Mouse (Mus musculus): ENCODE measurements around the gene Cblb. TPM values are rescaled to one million over a fixed set of nuclear protein-coding genes. Genes with fewer than 3 reads are reported as not detected.

Gene Cblb
- polyA plus RNA-seq, 1 experiment from 2014 or later = 16.8 TPM

GRCm38 (mm10) chr16:52243421-52243973 is 212.5 kb downstream of the Cblb start:
- ATAC-seq (no peak), DNase-seq (ENCODE audit: low spot score) (no peak)
- Histone ChIP-seq H3K4me3 (ENCODE audit: low read depth, low read length) (no peak overlapping the region), H3K4me1 (ENCODE audit: control insufficient read depth, insufficient read depth, low read length) (no peaks in the 10 kb centered on the region), H3K27ac (ENCODE audit: low read depth, low read length) (no peak overlapping the region), H3K9ac (ENCODE audit: low read length) (no peak overlapping the region), H3K4me2 (ENCODE audit: low read length) (no peak overlapping the region), H3K36me3 (ENCODE audit: control insufficient read depth, insufficient read depth, low read length) (no peaks in the 10 kb centered on the region), H3K9me3 (replicated peaks; ENCODE audit: control insufficient read depth, low read length) (no peaks in the 10 kb centered on the region), H3K27me3 (replicated peaks; ENCODE audit: control insufficient read depth, insufficient read depth, low read length) (no peaks in the 10 kb centered on the region)
- WGBS = 88% methylated on average over 4 of the region's 4 CpGs

GRCm38 (mm10) chr16:52250196-52250595 is 219.2 kb downstream of the Cblb start:
- Histone ChIP-seq H3K27me3 (replicated peaks; ENCODE audit: control insufficient read depth, insufficient read depth, low read length) (no peaks in the 10 kb centered on the region), H3K27ac (ENCODE audit: low read depth, low read length) (no peak overlapping the region), H3K4me2 (ENCODE audit: low read length) (no peak overlapping the region), H3K4me1 (ENCODE audit: control insufficient read depth, insufficient read depth, low read length) (no peaks in the 10 kb centered on the region), H3K9me3 (replicated peaks; ENCODE audit: control insufficient read depth, low read length) (no peaks in the 10 kb centered on the region), H3K36me3 (ENCODE audit: control insufficient read depth, insufficient read depth, low read length) (no peaks in the 10 kb centered on the region), H3K4me3 (ENCODE audit: low read depth, low read length) (no peak overlapping the region), H3K9ac (ENCODE audit: low read length) (no peak overlapping the region)
- DNase-seq (ENCODE audit: low spot score) = no peak
- ATAC-seq = no peak
- 92% methylated on average over 4 of the region's 4 CpGs for WGBS

- Histone ChIP-seq H3K27me3 (replicated peaks; ENCODE audit: control insufficient read depth, insufficient read depth, low read length) (no peaks in the 10 kb centered on the region), H3K27ac (ENCODE audit: low read depth, low read length) (no peak overlapping the region), H3K36me3 (ENCODE audit: control insufficient read depth, insufficient read depth, low read length) (no peaks in the 10 kb centered on the region), H3K4me2 (ENCODE audit: low read length) (no peak overlapping the region), H3K4me1 (ENCODE audit: control insufficient read depth, insufficient read depth, low read length) (no peaks in the 10 kb centered on the region), H3K9me3 (replicated peaks; ENCODE audit: control insufficient read depth, low read length) (no peaks in the 10 kb centered on the region), H3K4me3 (ENCODE audit: low read depth, low read length) (no peak overlapping the region), H3K9ac (ENCODE audit: low read length) (no peak overlapping the region)
- DNase-seq (ENCODE audit: low spot score) = no peak
- WGBS = 85% methylated on average over 4 of the region's 4 CpGs
- ATAC-seq = no peak
Measured at GRCm38 (mm10) chr16:52250935-52251334, 219.9 kb downstream of the Cblb start.
